Mouse (Mus musculus): ENCODE results near the gene Vcp.

DNA sequence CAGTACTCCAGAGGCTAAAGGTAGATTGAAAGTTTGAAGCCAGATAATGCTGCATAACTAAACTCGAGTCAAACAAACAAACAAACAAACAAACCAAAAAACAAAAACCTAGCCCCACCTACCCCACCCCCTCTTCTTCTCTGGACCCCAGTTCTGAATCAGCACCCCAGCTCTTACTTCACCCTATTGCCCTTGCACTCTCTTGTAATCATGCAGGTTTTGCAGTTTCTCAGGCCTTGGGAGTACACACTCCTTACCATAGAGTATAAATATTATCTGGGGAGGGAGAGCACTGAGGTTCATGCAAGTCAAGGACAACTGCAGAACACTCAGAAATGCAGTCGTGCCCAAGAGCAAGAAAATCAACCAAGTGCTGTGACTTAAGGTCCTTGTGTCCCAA, 965 bp upstream of the Vcp start:
- no peak for TF ChIP-seq CTCF (IDR thresholded peaks at IDR 0.05; ENCODE audit: low read depth, low read length)
- TF ChIP-seq POLR2A (IDR thresholded peaks at IDR 0.05; ENCODE audit: borderline replicate concordance, low read depth, low read length) = no peak
